Mouse (Mus musculus): Measurements from ENCODE around the gene Tfb2m.

Tfb2m gene

DNA sequence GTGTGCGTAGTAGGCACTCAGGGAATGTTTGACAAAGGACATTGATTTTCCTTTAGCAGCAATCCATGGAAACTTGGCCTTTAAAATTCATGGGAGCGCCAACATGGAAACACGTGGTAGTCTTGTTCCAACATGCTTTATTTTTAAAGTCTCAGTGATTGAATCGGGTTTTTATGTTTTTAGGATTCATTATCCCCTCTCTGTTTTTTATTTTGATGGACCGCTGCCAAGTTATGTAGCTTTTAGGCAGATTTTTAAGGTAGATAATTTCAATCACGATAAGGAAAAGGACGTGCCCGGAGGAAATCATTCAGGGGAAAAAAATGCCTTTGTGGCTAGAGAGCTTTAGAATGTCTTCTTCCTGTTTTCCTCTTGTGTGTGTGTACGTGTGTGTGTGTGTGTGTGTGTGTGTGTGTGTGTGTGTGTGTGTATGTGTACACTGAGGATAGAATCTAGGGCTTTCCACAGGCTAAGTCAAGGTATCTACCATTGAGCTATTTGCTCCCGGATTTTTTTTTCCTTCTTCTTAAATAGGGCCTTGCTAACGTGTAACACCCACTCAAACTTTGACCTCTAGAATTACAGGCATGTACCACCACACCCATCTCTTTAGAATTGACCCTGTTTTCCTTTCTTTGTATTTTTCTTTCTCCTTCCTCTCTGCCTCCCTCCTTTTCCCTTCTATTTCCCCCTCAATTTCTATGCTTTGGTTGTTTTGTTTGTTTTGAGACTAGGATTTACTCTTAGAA is 13.6 kb upstream of the Tfb2m start:
- DNase-seq (ENCODE audit: low spot score), result no peak

DNA sequence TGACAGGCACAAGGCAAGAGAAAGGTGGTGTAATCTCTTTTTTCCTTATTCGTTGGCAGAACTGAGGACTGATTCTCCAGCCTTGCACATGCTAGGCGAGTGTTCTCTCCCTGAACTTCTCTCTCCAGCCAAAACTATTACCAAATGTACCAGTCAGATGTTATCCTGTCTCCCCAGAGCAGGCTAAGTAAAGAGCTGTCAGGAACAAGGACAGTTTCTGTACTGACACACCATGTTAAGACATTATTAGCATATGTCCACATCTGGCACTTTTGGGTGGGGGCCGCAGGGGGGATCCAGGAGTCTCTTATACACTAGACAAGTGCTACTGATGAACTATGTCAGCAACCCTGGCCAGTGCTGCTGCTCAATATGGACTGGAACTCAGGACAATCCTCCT is 10.9 kb upstream of the Tfb2m start:
- no peak for DNase-seq (ENCODE audit: low spot score)

DNA sequence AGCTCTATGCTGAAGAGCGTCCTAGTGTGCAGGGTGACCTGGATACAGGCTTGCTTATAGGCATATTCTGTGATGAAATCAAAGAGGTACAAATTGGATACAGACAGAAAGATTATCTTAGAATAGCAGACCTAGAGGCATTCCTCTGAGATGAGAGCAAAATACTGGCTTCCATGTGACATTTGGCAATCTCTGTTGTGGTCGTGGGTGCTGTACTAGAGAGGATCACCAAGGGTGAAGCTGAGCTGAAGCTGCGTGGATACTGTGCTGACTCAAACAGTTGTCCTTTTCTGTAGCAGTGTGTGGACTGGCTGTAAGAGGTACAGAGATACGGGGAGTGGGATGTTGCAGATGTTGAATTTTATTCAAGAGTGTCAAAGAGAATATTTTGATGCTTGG is 7.9 kb upstream of the Tfb2m start:
- DNase-seq (ENCODE audit: low spot score), result no peak

DNA sequence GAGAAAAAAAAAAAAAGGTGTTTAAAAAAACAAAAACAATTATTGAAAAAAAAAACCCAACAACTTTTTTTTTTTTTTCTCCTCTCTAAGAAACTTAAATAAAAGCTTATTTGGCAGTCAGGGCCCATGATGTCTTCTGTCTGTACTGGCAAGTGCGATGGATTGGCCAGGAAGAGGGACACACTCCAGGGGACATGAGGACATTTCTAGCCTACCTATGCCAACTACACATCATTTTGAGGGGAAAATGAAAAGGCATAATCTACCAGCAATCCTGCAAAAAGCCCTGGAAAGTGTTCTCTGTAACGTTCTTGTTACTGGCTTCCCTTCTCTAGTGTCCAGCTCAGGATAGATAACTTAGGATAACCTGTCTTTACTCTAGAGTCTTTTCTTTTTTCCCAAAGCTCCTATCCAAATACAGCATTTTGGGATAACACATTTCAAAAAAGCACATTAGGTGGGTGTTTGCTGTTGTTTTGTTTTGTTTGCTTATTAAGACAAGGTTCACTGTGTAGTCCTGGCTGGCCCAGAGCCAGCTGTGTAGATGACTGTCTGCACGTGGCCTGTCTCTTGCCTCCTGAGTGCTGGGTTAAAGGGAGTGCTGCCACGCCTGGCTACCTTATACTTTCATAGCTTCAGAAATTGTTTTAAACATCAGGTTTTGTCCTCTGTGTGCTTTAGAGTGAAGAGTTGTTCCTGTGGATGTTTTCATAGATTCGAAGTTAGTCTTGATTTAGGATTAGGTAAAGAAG is 7.3 kb upstream of the Tfb2m start:
- no peak for DNase-seq (ENCODE audit: low spot score)

DNA sequence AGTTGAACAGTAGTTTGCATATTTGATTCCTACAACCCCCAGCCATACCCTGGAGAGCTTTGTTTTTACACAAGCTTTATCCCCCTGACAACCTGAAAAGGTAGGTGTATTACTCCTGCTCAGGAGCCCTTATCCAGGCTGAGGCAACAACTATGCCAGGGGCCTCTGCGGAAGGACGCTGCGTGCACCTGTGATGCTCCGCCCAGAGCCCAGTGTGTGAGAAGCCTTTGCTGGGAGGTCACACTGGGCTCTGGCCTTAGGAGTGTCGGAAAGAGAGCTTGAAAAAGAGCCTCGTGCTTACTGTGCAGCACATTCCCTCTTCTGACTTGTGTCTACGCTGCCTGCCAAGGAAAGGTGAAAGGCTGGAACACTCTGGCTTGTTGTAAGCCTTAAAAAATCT is 6.7 kb upstream of the Tfb2m start:
- DNase-seq (ENCODE audit: low spot score), result no peak

DNA sequence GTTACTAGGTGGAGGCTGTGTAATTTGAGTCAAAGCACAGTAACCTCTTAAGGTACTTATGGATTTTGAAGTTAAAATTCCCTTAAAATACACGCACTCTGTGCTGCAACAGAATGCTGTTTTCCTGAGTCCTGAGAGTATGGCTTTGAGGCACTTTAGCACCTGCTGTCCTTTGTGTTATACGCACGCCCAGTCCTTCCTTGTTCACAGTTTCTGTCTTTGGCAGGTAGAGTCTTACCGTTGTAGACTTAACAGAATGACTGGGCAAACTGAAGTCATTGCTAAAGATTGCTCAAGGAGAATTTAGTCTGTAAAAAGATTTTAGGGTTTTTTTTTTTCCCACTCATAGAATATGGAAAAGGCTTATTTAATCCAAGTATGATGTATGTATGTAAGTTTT is 5.9 kb upstream of the Tfb2m start:
- no peak for DNase-seq (ENCODE audit: low spot score)

DNA sequence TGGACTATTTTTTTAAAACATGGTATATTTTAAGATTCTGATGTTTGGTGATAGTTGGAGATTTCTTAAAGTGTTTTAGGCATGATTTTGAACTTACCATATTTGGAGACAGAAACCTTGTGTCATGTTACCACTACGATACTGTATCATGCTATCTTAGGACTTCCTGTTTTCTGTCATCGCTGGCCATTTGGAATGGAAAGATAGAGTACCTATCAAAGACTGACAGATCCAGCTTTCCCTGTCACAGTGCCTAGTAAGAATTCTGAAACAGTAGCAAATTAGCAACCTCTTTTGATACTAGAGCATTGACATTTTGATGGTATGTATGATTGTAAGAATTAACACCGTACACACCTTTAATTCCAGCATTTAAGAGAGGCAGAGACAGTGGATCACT is 5.3 kb upstream of the Tfb2m start:
- no peak for DNase-seq (ENCODE audit: low spot score)

DNA sequence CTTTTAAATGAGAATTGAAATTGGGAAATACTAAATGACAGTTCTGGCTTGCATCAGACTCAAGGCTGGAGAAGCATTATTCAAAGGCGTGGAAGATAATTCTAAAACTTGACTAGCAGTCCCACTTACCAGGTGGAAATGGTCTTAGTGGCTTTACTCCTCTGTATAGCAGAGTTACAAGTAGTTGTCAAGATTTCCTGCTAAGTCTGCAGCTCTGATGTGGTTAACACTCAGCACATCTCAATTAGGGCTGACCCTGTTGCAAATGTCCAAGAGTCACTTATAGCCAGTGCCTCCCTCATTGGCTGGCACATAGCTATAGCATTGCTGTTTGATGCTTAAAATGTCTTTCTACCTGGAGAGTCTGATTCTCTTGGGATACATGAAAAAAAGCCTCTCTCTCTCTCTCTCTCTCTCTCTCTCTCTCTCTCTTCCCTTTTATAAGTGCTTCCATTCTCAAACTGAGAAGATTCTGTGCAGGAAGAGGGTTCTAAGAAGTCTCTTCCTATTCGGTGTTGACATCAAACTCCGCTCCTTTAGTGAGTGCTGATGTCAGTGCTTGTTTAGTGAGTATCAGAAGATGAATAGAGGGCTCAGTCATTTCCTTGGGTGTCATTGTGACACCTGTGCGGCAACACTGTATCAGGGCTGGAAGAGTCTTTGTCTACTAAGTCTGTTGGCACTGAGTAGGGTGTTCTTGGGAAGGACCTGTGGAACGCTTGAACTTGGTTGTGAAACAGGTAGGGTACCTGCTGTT is 3.1 kb upstream of the Tfb2m start:
- DNase-seq (ENCODE audit: low spot score), result no peak

DNA sequence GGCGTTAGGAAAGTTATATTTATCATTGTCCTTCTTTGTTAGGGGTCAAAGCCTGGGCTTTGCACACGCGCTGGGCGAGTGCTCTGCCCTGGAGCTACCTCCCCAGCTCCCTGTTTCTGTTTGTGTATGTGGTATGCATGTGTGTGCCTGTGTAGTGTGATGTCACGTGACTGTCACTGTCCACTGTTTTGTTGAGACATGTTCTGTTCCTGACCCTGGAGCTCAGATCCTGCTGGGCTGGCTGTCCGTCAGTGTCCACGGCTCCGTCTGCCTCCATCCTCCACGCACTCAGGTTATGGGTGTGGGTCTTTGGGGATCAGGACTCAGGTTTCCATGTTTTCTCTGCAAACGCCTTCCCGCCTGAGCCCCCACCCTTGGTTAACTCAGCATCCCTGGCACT is 2.2 kb upstream of the Tfb2m start:
- no peak for DNase-seq (ENCODE audit: low spot score)

DNA sequence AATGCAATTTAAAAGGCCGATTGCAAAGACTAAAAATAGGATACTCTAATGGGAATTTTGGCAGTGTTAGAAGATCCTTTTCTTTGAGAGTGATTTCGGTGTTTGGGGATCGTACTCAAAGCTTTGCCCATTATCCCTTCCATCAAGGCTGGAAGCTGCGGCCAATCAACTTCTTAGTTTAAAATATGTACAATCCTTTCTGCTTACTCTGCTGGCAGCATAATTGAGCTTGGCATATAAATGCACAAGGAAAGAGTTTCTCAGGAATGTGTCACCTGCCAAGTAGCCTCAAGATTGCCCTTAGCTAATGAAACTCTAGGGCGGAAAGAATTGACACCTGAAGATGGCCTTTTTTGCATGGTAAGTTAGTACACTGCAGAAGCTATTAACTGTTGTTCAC is 1.1 kb upstream of the Tfb2m start:
- no peak for DNase-seq (ENCODE audit: low spot score)

DNA sequence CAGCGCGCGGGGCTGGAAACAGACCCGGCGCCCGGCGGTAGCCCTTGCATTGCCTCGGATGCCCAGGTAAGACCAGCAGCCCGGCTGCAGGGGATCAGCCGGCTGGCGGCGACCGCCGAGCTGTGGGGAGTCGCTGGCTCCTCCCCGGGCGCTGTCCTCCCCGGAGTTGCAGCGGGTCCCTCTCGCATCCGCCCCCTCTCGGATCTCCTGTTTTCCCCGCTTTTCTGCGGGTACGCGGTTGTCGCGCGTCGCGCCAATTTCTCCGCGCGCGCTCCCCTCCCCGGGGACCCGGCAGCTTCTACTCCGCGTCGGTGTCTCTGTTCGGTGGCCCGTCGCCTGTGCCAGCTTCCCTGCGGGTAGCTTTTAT is 467 bp upstream of the Tfb2m start:
- DNase-seq (ENCODE audit: low spot score), result no peak

DNA sequence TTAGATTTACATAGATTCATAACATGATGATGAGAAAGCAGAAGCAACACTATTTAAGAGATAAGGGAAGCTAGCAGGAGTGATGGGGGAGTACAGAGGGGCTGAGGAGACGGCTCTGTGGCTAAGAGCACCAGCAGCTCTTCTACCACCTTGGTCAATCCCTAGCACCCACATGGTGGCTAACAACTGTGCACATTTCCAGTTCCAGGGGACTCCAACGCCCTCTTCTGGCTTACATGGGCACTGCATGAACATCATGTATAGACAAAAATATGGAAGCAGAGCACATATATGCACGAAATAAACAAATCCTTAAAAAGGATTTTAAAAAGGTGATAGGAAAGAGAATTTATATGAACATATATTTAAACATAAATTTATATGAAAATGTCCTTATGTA is 4.6 kb downstream of the Tfb2m start:
- DNase-seq (ENCODE audit: low spot score), result no peak

DNA sequence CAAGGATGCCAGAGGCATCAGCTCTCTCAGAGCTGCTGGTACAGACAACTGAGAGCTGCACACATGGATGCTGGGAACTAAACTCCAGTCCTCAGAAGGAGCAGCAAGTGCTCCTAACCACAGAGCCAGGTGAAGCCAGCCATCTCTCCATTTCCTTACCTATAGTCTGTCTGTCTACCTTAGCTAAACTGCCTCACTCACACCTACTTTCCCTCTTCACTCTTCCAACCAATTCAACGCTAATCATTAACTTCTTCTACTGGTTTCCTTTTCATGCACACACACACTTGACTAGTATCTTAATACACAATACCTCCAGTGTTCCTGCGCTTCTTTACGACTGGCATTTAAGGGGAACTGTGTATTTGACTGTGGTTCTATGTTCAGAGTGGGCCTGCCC is 6.2 kb downstream of the Tfb2m start:
- no peak for DNase-seq (ENCODE audit: low spot score)

DNA sequence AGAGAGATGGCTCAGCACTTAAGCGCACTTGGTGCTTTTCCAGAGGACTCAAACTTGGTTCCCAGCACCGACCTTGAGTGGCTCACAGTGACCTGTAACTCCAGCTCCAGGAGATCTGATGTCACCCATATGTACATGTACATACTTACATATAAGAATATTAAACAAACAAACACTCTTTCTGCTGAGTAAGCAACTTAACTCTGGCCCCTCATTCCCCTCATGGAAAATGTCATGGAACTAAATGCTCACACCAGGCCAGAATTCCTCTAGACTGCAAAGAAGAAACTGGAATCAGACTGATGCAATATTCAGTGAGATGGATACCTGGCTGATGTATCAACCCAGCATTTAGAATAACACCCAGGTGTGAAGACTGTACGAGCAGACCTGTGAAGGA is 7.0 kb downstream of the Tfb2m start:
- DNase-seq (ENCODE audit: low spot score), result no peak

DNA sequence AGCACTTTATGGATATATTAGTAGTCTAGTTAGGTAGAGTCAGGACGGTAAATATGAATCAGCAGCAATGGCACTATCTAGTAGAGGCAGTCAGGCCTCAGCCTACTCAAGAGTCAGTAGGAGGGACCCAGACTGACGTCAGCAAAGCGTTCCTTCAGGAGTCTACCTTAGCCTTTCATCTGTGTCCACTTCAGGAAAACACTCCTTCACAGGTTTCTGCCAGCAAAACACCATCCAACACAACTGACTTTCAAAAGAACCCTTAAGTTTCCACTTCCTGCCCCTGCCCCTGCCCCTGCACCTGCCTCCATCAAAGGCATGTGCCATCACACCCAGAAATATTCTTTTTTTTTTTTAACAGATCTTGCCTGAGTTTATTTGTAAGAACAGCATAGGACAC is 26.2 kb downstream of the Tfb2m start:
- no peak for DNase-seq (ENCODE audit: low spot score)

DNA sequence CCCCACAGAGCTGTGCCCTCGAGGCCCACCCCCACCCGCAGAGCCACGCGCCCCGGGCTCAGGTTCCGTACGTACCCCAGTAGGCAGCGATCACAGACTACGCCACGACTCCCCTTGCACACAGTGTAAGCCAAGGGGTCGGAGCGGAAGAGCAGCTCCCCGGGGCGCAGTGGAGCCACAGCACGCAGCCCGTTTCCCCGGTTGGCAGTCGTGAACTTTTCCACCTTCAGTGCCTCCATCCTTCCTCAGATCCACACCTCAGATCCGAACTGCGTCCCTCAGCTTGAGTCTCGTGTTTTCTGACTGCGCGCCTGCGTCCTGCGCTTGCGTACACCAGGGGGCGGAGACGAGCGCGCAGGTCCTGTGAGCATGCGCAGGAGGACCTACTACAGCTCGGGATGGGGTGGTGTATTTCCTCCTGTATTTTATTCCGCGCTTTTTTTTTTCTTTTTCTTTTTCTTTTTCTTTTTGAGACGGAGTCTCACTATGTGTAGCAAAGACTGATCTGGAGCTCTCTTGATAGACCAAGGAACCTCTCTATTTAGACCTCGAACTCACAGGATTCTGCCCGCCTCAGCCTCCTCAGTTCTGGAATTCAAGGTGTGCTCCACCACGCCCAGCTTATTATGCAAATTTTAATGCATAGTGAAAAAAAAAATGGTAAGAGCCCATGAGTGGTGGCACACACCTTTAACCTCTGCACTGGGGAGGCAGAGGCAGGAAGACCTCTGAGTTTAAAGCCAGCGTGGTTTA is 28.2 kb downstream of the Tfb2m start, which contains the start of gene Smyd3:
TSS of gene Smyd3 (minus strand) at position 329 of the 753 bp plus-strand sequence.
- peak; percentile 65 for DNase-seq (ENCODE audit: low spot score)

DNA sequence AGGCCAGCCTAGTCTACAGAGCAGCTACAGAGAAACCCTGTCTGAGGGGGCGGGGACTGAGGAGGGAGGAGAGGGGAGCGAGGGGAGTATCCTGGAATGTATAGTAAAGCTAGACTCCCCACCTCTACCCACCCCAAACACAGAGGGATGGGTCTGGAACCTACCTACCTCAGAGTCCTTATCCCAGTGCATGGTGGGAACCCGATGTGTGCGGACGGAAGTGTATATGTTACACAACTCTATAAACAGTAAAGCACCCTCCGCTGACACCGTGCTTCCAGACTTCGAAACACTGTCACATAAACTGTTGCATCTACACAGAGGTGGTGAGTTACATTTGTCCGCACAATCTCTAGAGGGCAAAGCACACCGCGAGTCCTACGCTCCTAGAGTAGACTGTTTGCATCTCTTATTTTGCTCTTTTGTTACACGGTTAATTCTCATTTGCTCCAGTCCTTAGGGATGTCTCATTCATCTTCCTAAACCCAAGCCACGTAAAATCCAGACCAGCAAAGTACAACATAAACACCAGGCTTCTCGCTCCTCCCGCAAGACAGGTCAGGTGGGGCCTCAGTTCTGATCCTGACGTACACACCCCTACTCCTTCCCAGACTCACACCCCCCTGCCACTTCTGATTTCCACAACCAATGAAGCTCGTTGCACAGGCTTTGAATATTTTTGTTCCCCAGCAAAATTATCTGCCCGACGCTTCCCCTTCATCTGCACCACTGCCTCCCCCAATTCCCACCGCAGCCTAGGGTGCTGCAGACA is 28.9 kb downstream of the Tfb2m start:
- DNase-seq (ENCODE audit: low spot score), result no peak

DNA sequence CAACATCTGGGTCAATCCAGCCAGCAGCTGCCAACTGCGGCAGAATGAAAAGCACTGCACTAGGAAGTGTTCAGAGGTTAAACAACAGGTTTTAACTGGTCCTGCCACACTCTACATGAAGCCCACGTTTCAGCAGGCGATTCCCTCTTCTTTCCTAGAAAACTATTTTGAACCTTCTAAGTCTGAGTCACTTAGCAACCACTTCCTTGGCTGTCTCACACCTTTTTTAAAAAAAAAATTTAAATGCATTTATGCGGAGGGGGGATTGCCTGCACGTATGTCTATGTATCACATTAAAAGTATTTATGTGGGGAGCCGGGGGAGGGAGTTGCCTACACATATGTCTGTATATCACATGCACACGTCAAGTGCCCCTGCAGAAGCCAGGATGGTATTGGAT is 34.2 kb downstream of the Tfb2m start:
- DNase-seq (ENCODE audit: low spot score), result no peak

DNA sequence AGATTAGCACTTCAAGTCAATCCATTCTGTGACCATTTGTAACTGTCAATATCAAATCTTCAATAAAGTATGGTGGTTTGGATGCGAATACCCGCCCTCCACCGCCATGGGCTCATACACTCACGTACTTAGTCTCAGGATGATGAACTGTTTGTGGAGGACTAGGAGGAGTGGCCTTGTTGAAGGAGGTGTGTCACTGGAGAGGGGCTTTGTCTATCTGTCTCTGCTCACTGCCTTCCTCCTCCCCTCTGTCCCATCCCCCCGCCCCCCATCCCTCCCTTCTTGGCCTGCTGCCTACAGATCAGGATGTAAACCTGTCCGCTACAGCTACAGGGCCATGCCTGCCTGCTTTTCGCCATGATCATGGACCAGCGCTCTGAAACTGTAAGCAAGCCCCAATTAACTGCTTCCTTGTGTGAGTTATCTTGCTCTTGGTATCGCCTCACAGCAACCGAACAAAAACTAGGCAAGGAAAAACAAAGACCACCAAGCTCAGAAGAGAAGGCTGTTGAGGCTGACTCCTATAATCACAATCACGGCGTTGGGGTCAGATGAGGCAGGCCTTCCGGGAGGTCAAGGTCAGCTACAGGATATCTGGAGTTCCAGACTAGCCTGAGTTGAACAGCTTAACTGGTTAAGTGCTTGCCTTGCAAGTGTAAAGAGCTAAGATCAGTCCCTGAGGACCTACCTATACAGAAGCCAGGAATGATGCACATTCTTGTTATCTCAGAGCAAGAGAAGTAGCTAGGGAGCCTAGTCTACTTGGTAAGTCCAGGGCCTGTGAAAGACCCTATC is 35.3 kb downstream of the Tfb2m start:
- DNase-seq (ENCODE audit: low spot score), result no peak

DNA sequence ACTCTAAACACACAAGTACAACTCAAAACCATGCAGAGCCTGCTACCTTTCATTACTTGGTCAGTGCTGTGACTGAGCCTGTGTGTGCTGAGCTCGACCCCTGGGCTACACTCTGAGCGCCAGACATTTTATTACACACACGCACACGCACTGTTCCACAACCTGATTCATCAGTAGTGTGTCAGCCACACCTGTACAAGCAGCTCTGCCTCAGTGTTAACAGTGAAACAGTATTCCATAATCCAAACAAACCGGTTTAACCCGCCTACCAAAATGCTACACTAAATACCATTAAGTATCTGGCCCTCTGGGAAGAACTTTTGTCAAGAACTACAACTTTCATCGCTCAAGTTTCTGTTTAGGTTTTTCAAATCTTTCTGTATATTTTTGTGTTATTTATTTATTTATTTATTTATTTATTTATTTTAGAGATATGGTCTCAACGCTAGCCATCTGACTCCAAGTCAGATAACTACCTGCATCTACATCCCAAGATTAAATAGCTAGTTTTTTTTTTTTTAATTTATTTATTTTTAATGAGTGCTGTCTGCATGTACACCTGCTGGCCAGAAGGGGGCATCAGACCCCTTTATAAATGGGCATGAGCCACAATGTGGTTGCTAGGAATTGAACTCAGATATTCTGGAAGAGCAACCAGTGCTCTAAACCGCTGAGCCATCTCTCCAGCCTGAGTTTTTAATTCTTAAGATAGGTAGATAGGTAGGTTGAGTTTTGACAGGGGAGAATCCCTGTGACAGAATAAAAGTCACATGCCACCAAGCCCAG is 39.3 kb downstream of the Tfb2m start:
- DNase-seq (ENCODE audit: low spot score), result no peak
